Mouse (Mus musculus) heart, adult 2 months (tissue): ENCODE measurements at regions not wholly inside any gene's neighbourhood (a gene's known extent, or its start where the extent isn't known, plus 50 kb on each side); places are given as distances from the start of the nearest gene placed in this dataset.

Experiments used
- CTCF ChIP-seq: fragments of 200-600 bp; IDR thresholded peaks from 2 replicates; pipeline ENCODE4 v1.8.1; 2022; ENCODE audit warnings: antibody characterized with exemption, mild to moderate bottlenecking, moderate library complexity
- POLR2A ChIP-seq: fragments of 200-500 bp; IDR thresholded peaks from 2 replicates; pipeline ENCODE4 v1.6.1; 2011; ENCODE audit warnings: mild to moderate bottlenecking, low read depth, low read length, control low read depth; ENCODE audit not compliant: insufficient read depth

DNA sequence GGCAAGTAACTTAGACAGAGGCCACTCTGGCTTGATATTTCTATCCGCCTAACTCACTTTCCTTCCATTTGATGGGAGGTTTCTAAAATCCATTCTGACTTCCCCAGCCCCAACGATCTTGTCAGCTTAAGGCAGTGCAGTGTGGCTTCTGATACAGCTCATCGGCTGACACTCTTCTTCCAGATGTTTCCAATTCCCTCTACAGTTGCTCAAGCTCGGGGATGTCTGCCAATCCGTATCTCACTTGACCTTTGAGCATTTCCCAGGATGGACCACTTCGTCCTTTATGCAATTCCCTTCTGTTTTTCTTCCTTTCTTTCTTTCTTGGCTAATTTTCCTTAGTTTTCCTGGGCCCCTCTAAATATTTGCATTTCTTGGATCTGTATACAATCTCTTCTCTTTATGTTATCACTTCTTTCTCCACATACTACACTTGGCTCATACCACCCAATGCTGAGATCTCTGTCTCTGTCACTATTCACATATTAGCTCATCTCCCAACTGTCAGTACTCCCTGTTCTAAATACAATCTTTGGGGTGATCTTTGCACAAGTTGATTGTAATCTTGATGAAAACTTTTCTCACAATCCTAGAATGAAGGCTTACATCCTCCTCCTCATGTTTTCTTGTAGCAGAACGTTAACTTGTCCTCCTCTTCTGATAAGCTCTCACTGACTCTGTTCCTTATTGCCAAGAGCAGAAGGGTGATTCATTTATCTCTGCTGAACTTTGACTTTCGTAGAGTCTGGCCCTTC is 2636.5 kb upstream of the Gm7489 start:
- TF ChIP-seq POLR2A (no peak), CTCF (no peak)
